Mouse (Mus musculus): Measurements from ENCODE around the gene Usp19. TPM values are rescaled to one million over a fixed set of nuclear protein-coding genes. Genes with fewer than 3 reads are reported as not detected.

Gene Usp19
- polyA plus RNA-seq, 1 experiment: 161 TPM

- peak within 1 kb of the TSS; percentile 76 for H3K4me3 ChIP-seq (replicated peaks; ENCODE audit: extremely low read depth, low read depth, low read length)
Measured at GRCm38 (mm10) chr9:108516380-108517251, 26.2 kb downstream of the Usp19 start, which contains the start of gene Qrich1. Gene Qrich1 (plus strand): TSS chr9:108516806.

GRCm38 (mm10) chr9:108517253-108517930, 27.0 kb downstream of the Usp19 start:
- TF ChIP-seq CTCF (IDR thresholded peaks at IDR 0.05; ENCODE audit: insufficient read depth, low read length): no peak
- no peak for TF ChIP-seq POLR2A (IDR thresholded peaks at IDR 0.05; ENCODE audit: borderline replicate concordance, extremely low read depth, low read depth, low read length)
- peak; percentile 79 for DNase-seq
- under 1% methylated on average over 64 of the region's 95 CpGs for WGBS
- H3K4me3 ChIP-seq (replicated peaks; ENCODE audit: extremely low read depth, low read depth, low read length): peak overlapping the region; percentile 76
- peaks cover 5% of the 10 kb centered on the region; the same call in 1 of the 2 replicates for H3K4me1 ChIP-seq (ENCODE audit: control insufficient read depth, insufficient read depth, low read length)

More at GRCm38 (mm10) chr9:108516380-108517251, 26.2 kb downstream of the Usp19 start, which contains the start of gene Qrich1:
- no peak for TF ChIP-seq CTCF (IDR thresholded peaks at IDR 0.05; ENCODE audit: insufficient read depth, low read length)
- peak; percentile 84 for TF ChIP-seq POLR2A (IDR thresholded peaks at IDR 0.05; ENCODE audit: borderline replicate concordance, extremely low read depth, low read depth, low read length)
- 1% methylated on average over 55 of the region's 55 CpGs for WGBS
- peaks cover 3% of the 10 kb centered on the region; the same call in 1 of the 2 replicates for H3K4me1 ChIP-seq (ENCODE audit: control insufficient read depth, insufficient read depth, low read length)
- peak; percentile 96 for DNase-seq

DNA sequence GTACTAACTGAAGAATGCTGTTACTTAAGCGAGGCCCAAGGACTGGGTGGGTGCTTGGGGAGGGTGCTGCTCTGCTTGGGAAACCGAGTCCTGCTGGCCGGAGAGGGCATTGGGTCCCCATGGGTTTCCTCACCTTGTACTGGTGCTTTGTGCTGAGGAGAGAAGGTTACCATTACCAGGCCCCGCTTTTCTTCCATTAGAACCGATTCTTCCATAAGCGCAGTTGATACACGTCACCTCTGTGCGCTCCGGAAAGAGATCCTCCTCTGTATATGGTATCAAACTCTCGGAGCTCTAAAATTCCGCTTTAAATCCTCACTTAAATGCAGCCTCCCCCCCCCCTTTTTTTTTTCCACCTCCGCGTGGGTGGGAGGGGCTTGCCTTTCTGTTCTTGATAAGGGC, 27.5 kb downstream of the Usp19 start:
- Histone ChIP-seq H3K4me3 (replicated peaks; ENCODE audit: extremely low read depth, low read depth, low read length) (peak overlapping the region; percentile 76), H3K4me1 (ENCODE audit: control insufficient read depth, insufficient read depth, low read length) (peaks cover 5% of the 10 kb centered on the region; the same call in 1 of the 2 replicates)
- no peak for TF ChIP-seq CTCF (IDR thresholded peaks at IDR 0.05; ENCODE audit: insufficient read depth, low read length)
- TF ChIP-seq POLR2A (IDR thresholded peaks at IDR 0.05; ENCODE audit: borderline replicate concordance, extremely low read depth, low read depth, low read length): no peak
- DNase-seq: no peak
- 1% methylated on average over 13 of the region's 13 CpGs for WGBS

DNA sequence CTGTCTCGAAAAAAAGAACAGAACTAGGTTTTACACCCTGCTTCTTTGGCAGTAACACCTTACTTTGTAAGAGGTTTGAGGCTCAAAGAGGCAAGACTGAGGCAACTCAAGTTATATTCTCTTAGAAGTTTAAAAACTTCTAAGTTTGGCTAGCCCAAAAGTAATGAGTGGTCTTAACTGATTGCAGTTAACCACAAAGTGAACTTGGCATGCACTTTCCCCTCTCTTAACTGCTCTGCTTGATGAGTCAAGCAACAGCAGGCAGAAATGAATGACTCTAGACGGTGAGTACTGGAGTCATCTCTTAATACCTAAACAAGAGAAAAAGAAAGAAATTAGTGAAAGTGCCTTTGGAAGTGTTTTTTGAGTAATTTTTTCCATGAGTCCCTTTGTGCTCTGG, 31.2 kb downstream of the Usp19 start:
- H3K4me3 ChIP-seq (replicated peaks; ENCODE audit: extremely low read depth, low read depth, low read length): no peak overlapping the region
- 48% methylated on average over 2 of the region's 2 CpGs for WGBS
- peaks cover 8% of the 10 kb centered on the region for H3K4me1 ChIP-seq (ENCODE audit: control insufficient read depth, insufficient read depth, low read length)
- DNase-seq: no peak
- TF ChIP-seq CTCF (IDR thresholded peaks at IDR 0.05; ENCODE audit: insufficient read depth, low read length): no peak
- no peak for TF ChIP-seq POLR2A (IDR thresholded peaks at IDR 0.05; ENCODE audit: borderline replicate concordance, extremely low read depth, low read depth, low read length)

- Histone ChIP-seq H3K4me1 (ENCODE audit: control insufficient read depth, insufficient read depth, low read length) (peaks cover 8% of the 10 kb centered on the region), H3K4me3 (replicated peaks; ENCODE audit: extremely low read depth, low read depth, low read length) (no peak overlapping the region)
- no peak for DNase-seq
- TF ChIP-seq POLR2A (IDR thresholded peaks at IDR 0.05; ENCODE audit: borderline replicate concordance, extremely low read depth, low read depth, low read length) (no peak), CTCF (IDR thresholded peaks at IDR 0.05; ENCODE audit: insufficient read depth, low read length) (no peak)
- 95% methylated on average over 4 of the region's 4 CpGs for WGBS
Measured at GRCm38 (mm10) chr9:108523341-108523740, 32.9 kb downstream of the Usp19 start.

- TF ChIP-seq CTCF (IDR thresholded peaks at IDR 0.05; ENCODE audit: insufficient read depth, low read length) (no peak), POLR2A (IDR thresholded peaks at IDR 0.05; ENCODE audit: borderline replicate concordance, extremely low read depth, low read depth, low read length) (no peak)
- no peak for DNase-seq
- WGBS: 47% methylated on average over 3 of the region's 3 CpGs
- Histone ChIP-seq H3K4me1 (ENCODE audit: control insufficient read depth, insufficient read depth, low read length) (peaks cover 4% of the 10 kb centered on the region), H3K4me3 (replicated peaks; ENCODE audit: extremely low read depth, low read depth, low read length) (no peak overlapping the region)
Measured at GRCm38 (mm10) chr9:108525400-108525799, 35.0 kb downstream of the Usp19 start.

GRCm38 (mm10) chr9:108530954-108531353, 40.6 kb downstream of the Usp19 start:
- no peaks in the 10 kb centered on the region for H3K4me1 ChIP-seq (ENCODE audit: control insufficient read depth, insufficient read depth, low read length)
- 77% methylated on average over 1 of the region's 1 CpGs for WGBS
- DNase-seq: no peak
- no peak overlapping the region for H3K4me3 ChIP-seq (replicated peaks; ENCODE audit: extremely low read depth, low read depth, low read length)
- TF ChIP-seq CTCF (IDR thresholded peaks at IDR 0.05; ENCODE audit: insufficient read depth, low read length) (no peak), POLR2A (IDR thresholded peaks at IDR 0.05; ENCODE audit: borderline replicate concordance, extremely low read depth, low read depth, low read length) (no peak)

GRCm38 (mm10) chr9:108531496-108531895, 41.1 kb downstream of the Usp19 start:
- TF ChIP-seq POLR2A (IDR thresholded peaks at IDR 0.05; ENCODE audit: borderline replicate concordance, extremely low read depth, low read depth, low read length) (no peak), CTCF (IDR thresholded peaks at IDR 0.05; ENCODE audit: insufficient read depth, low read length) (no peak)
- no peaks in the 10 kb centered on the region for H3K4me1 ChIP-seq (ENCODE audit: control insufficient read depth, insufficient read depth, low read length)
- H3K4me3 ChIP-seq (replicated peaks; ENCODE audit: extremely low read depth, low read depth, low read length): no peak overlapping the region
- 94% methylated on average over 1 of the region's 1 CpGs for WGBS
- no peak for DNase-seq

DNA sequence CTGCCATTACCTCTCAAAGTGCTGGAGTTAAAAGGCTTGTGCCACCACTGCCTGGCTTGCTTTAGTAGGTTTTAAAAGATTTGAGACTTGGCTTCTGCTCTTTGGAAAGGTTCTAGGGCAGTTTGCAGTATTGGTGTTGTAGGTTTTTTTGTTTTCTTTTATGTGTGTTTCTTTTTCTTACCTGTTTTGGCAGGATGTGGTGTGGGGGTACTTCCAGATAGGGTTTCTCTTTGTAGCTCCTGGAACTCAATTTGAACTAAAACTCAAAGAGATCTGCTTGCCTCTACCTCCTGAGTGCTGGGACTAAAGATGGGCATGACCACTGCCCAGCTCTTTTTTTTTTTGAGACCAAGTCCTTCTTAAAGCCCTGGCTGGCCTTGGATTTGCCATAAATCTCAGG, 50.4 kb downstream of the Usp19 start:
- TF ChIP-seq POLR2A (IDR thresholded peaks at IDR 0.05; ENCODE audit: borderline replicate concordance, extremely low read depth, low read depth, low read length) (no peak), CTCF (IDR thresholded peaks at IDR 0.05; ENCODE audit: insufficient read depth, low read length) (no peak)
- Histone ChIP-seq H3K4me3 (replicated peaks; ENCODE audit: extremely low read depth, low read depth, low read length) (no peak overlapping the region), H3K4me1 (ENCODE audit: control insufficient read depth, insufficient read depth, low read length) (no peaks in the 10 kb centered on the region)
- DNase-seq: no peak

All from lung, adult 2 months (tissue).